Mouse (Mus musculus) ES-E14 (cell line): ENCODE data around the gene Ndufs8.

ENCODE experiments used
- CHD2 ChIP-seq: IDR thresholded peaks from 2 replicates; pipeline ENCODE4 v1.6.1; 2014; ENCODE audit warnings: mild to moderate bottlenecking, low read depth, low read length, inconsistent platforms
- HCFC1 ChIP-seq: IDR thresholded peaks from 2 replicates; pipeline ENCODE4 v1.6.1; 2012; ENCODE audit warnings: low read length, inconsistent platforms, borderline replicate concordance; ENCODE audit not compliant: insufficient read depth

DNA sequence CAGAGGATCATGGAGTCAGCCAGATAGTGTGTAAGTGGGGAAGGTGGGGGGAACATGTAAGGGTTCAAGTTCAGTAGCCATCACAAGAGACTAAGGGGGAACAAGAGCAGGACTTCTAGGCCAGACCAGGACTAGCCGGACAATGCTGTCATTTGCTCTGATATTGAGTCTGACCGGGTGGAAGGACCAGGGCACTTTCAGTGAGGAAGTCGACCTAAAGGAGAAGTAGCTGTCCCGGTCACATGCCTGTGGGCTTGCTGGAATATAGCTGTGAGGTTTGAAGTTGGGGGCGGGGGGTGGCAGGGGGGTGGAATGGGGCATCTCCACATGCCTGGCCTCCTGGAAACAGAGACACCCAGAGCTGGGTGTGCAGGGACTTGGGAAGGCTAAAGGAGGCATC is 2.0 kb upstream of the Ndufs8 start:
- TF ChIP-seq HCFC1 (no peak), CHD2 (no peak)
